ENCODE assay signal across 23 mouse cellular contexts in genomic region chr14:123163842-123164241, GRCm38 (mm10).
DNase-seq lines count a peak whose midpoint lies in the region; ATAC-seq and TF ChIP-seq lines count a peak whose summit lies in the region.
"Had no signal": no experiment of that assay in that cellular context is flagged by ENCODE, and none has a peak within 500 bp of the region (broad histone marks: within the 10 kb centered on the region; RNA-seq: fewer than 3 reads in every experiment).

No protein-coding gene starts in this region.

- H3K27me3 ChIP-seq in midbrain, embryonic 14.5 days (ENCODE audit: control insufficient read depth, insufficient read depth, low read length) = no peaks in the 10 kb centered on the region
- no peaks in the 10 kb centered on the region for H3K27me3 ChIP-seq in midbrain, embryonic 11.5 days (ENCODE audit: control insufficient read depth, insufficient read depth, low read length)
- no peaks in the 10 kb centered on the region for H3K27me3 ChIP-seq in midbrain, embryonic 15.5 days (replicated peaks)
- H3K27me3 ChIP-seq in midbrain, postnatal 0 days (ENCODE audit: insufficient read depth, low read length) = no peaks in the 10 kb centered on the region
- no peaks in the 10 kb centered on the region for H3K27me3 ChIP-seq in midbrain, embryonic 16.5 days (ENCODE audit: control insufficient read depth, insufficient read depth, low read depth, low read length)
- H3K27me3 ChIP-seq in midbrain, embryonic 10.5 days (ENCODE audit: low read depth, poor library complexity, severe bottlenecking) = no peaks in the 10 kb centered on the region
- no peaks in the 10 kb centered on the region for H3K27me3 ChIP-seq in kidney, embryonic 14.5 days (ENCODE audit: control insufficient read depth, insufficient read depth, low read length)
- H3K27me3 ChIP-seq: CH12.LX had no signal

- no peak for TF ChIP-seq CTCF in midbrain, postnatal 0 days (IDR thresholded peaks at IDR 0.05)
- TF ChIP-seq CTCF in brain, embryonic 14.5 days (IDR thresholded peaks at IDR 0.05; ENCODE audit: borderline replicate concordance, extremely low read depth, insufficient read depth, insufficient read length) = no peak

- H3K27ac ChIP-seq in midbrain, embryonic 14.5 days (replicated peaks; ENCODE audit: low read depth, low read length) = no peak overlapping the region
- H3K27ac ChIP-seq in midbrain, embryonic 11.5 days (ENCODE audit: low read depth, low read length) = no peak overlapping the region
- no peak overlapping the region for H3K27ac ChIP-seq in midbrain, embryonic 15.5 days
- no peak overlapping the region for H3K27ac ChIP-seq in midbrain, postnatal 0 days (ENCODE audit: low read depth, low read length)
- H3K27ac ChIP-seq in midbrain, embryonic 16.5 days (ENCODE audit: low read length) = no peak overlapping the region
- no peak overlapping the region for H3K27ac ChIP-seq in midbrain, embryonic 10.5 days (replicated peaks)
- H3K27ac ChIP-seq in kidney, embryonic 14.5 days (ENCODE audit: low read depth, low read length) = no peak overlapping the region

- 48% methylated on average over 4 of the region's 4 CpGs for WGBS in midbrain, embryonic 14.5 days
- WGBS in midbrain, embryonic 11.5 days = 63% methylated on average over 4 of the region's 4 CpGs
- WGBS in midbrain, embryonic 15.5 days = 48% methylated on average over 4 of the region's 4 CpGs
- 42% methylated on average over 4 of the region's 4 CpGs for WGBS in midbrain, postnatal 0 days
- 41% methylated on average over 4 of the region's 4 CpGs for WGBS in midbrain, embryonic 16.5 days
- WGBS in midbrain, embryonic 10.5 days = 87% methylated on average over 4 of the region's 4 CpGs
- 71% methylated on average over 4 of the region's 4 CpGs for WGBS in kidney, embryonic 14.5 days

- H3K4me3 ChIP-seq in midbrain, embryonic 14.5 days (replicated peaks; ENCODE audit: low read depth, low read length) = no peak overlapping the region
- H3K4me3 ChIP-seq in midbrain, embryonic 11.5 days (ENCODE audit: low read depth, low read length) = no peak overlapping the region
- H3K4me3 ChIP-seq in midbrain, embryonic 15.5 days = no peak overlapping the region
- no peak overlapping the region for H3K4me3 ChIP-seq in midbrain, postnatal 0 days (ENCODE audit: low read depth, low read length)
- H3K4me3 ChIP-seq in midbrain, embryonic 16.5 days (ENCODE audit: low read depth, low read length) = no peak overlapping the region
- H3K4me3 ChIP-seq in midbrain, embryonic 10.5 days = no peak overlapping the region
- H3K4me3 ChIP-seq in kidney, embryonic 14.5 days (ENCODE audit: low read length) = no peak overlapping the region

- no peaks in the 10 kb centered on the region for H3K4me1 ChIP-seq in midbrain, embryonic 14.5 days (ENCODE audit: control insufficient read depth, insufficient read depth, low read length)
- H3K4me1 ChIP-seq in midbrain, embryonic 11.5 days (ENCODE audit: control insufficient read depth, insufficient read depth, low read length) = no peaks in the 10 kb centered on the region
- no peaks in the 10 kb centered on the region; the same call in 1 of the 2 replicates for H3K4me1 ChIP-seq in midbrain, embryonic 15.5 days
- H3K4me1 ChIP-seq in midbrain, postnatal 0 days (ENCODE audit: insufficient read depth, low read length) = no peaks in the 10 kb centered on the region
- 0 out of 2 replicates have a peak, but pooled peaks cover 3% of the 10 kb centered on the region for H3K4me1 ChIP-seq in midbrain, embryonic 16.5 days (ENCODE audit: control insufficient read depth, insufficient read depth, low read length)
- H3K4me1 ChIP-seq in midbrain, embryonic 10.5 days = no peaks in the 10 kb centered on the region
- H3K4me1 ChIP-seq in kidney, embryonic 14.5 days (ENCODE audit: control insufficient read depth, insufficient read depth, low read length) = no peaks in the 10 kb centered on the region

- peak; percentile 12 for DNase-seq in midbrain, embryonic 14.5 days
- DNase-seq in midbrain, embryonic 11.5 days (ENCODE audit: low spot score, missing footprints) = no peak
- DNase-seq in midbrain, postnatal 0 days (ENCODE audit: low spot score) = no peak
- no peak for DNase-seq in midbrain, embryonic 10.5 days (ENCODE audit: low spot score)
- DNase-seq in brain, embryonic 14.5 days (ENCODE audit: low read depth) = peak; percentile 29
- DNase-seq: adrenal gland, adult 2 months; adrenal gland, adult 8-10 months; adrenal gland, postnatal 10 days; adrenal gland, postnatal 14 days; adrenal gland, postnatal 25 days; adrenal gland, postnatal 36 days; B cell, adult 2 months; cerebellum, adult 11 months; cerebellum, adult 11-12 months; cerebellum, adult 18-20 months had no signal

- H3K36me3 ChIP-seq in midbrain, embryonic 14.5 days (ENCODE audit: control insufficient read depth, insufficient read depth, low read length) = no peaks in the 10 kb centered on the region
- no peaks in the 10 kb centered on the region for H3K36me3 ChIP-seq in midbrain, embryonic 11.5 days (ENCODE audit: control insufficient read depth, insufficient read depth, low read length)
- no peaks in the 10 kb centered on the region for H3K36me3 ChIP-seq in midbrain, embryonic 15.5 days (replicated peaks)
- H3K36me3 ChIP-seq in midbrain, postnatal 0 days (ENCODE audit: insufficient read depth, low read length) = no peaks in the 10 kb centered on the region
- H3K36me3 ChIP-seq in midbrain, embryonic 16.5 days (ENCODE audit: control insufficient read depth, insufficient read depth, low read length) = no peaks in the 10 kb centered on the region
- no peaks in the 10 kb centered on the region for H3K36me3 ChIP-seq in midbrain, embryonic 10.5 days
- H3K36me3 ChIP-seq in kidney, embryonic 14.5 days (ENCODE audit: control insufficient read depth, insufficient read depth, low read length) = no peaks in the 10 kb centered on the region
- H3K36me3 ChIP-seq: G1E had no signal

- TF ChIP-seq POLR2A in brain, embryonic 14.5 days (IDR thresholded peaks at IDR 0.05; ENCODE audit: borderline replicate concordance, extremely low read depth, insufficient read depth, insufficient read length, poor library complexity, severe bottlenecking) = no peak

- no peak overlapping the region for H3K4me2 ChIP-seq in midbrain, embryonic 14.5 days (ENCODE audit: low read length)
- no peak overlapping the region for H3K4me2 ChIP-seq in midbrain, embryonic 11.5 days
- no peak overlapping the region for H3K4me2 ChIP-seq in midbrain, embryonic 15.5 days
- H3K4me2 ChIP-seq in midbrain, postnatal 0 days (ENCODE audit: low read depth, low read length, poor library complexity, severe bottlenecking) = no peak overlapping the region
- H3K4me2 ChIP-seq in midbrain, embryonic 16.5 days (ENCODE audit: low read length) = no peak overlapping the region
- H3K4me2 ChIP-seq in kidney, embryonic 14.5 days (replicated peaks; ENCODE audit: low read depth, low read length) = no peak overlapping the region

- no peaks in the 10 kb centered on the region for H3K9me3 ChIP-seq in midbrain, embryonic 14.5 days (ENCODE audit: control insufficient read depth, low read length)
- no peaks in the 10 kb centered on the region for H3K9me3 ChIP-seq in midbrain, embryonic 11.5 days (ENCODE audit: control insufficient read depth, low read length)
- no peaks in the 10 kb centered on the region for H3K9me3 ChIP-seq in midbrain, embryonic 15.5 days
- no peaks in the 10 kb centered on the region for H3K9me3 ChIP-seq in midbrain, postnatal 0 days (ENCODE audit: low read length)
- H3K9me3 ChIP-seq in midbrain, embryonic 16.5 days (replicated peaks; ENCODE audit: control insufficient read depth, low read length, poor library complexity, severe bottlenecking) = no peaks in the 10 kb centered on the region
- no peaks in the 10 kb centered on the region for H3K9me3 ChIP-seq in midbrain, embryonic 10.5 days (replicated peaks)
- no peaks in the 10 kb centered on the region for H3K9me3 ChIP-seq in kidney, embryonic 14.5 days (ENCODE audit: control insufficient read depth, low read length)
- H3K9me3 ChIP-seq: G1E had no signal

- no peak overlapping the region for H3K9ac ChIP-seq in midbrain, embryonic 14.5 days (replicated peaks; ENCODE audit: low read length)
- no peak overlapping the region for H3K9ac ChIP-seq in midbrain, embryonic 11.5 days (ENCODE audit: low read length)
- H3K9ac ChIP-seq in midbrain, embryonic 15.5 days = no peak overlapping the region
- H3K9ac ChIP-seq in midbrain, postnatal 0 days (replicated peaks; ENCODE audit: low read length, poor library complexity, severe bottlenecking) = no peak overlapping the region
- H3K9ac ChIP-seq in midbrain, embryonic 16.5 days (ENCODE audit: low read depth, low read length) = no peak overlapping the region
- no peak overlapping the region for H3K9ac ChIP-seq in kidney, embryonic 14.5 days (ENCODE audit: low read depth, low read length)

- no peak for ATAC-seq in midbrain, embryonic 14.5 days (ENCODE audit: low FRiP score, low TSS enrichment)
- ATAC-seq in midbrain, embryonic 11.5 days (ENCODE audit: low FRiP score) = no peak
- peak; percentile 84 for ATAC-seq in midbrain, embryonic 15.5 days (replicated peaks)
- no peak for ATAC-seq in midbrain, postnatal 0 days (ENCODE audit: low FRiP score)
- ATAC-seq in midbrain, embryonic 16.5 days = peak; percentile 76; the same call in 1 of the 2 replicates
- no peak for ATAC-seq in kidney, embryonic 14.5 days (ENCODE audit: low FRiP score, low TSS enrichment)
- ATAC-seq: activated CD4-positive, CD25-positive, alpha-beta regulatory T cell, adult 4 months; CD4-positive, CD25-positive, alpha-beta regulatory T cell, adult 4 months; Patski had no signal

Comparison
In these comparisons a context has a peak if more than half of its experiments do, and no peak if none do; other contexts are left out.
1. ATAC-seq: peak in midbrain, embryonic 15.5 days (single experiment) and midbrain, embryonic 16.5 days (single experiment); none in midbrain, embryonic 14.5 days (single experiment), midbrain, embryonic 11.5 days (single experiment), midbrain, postnatal 0 days (single experiment) and kidney, embryonic 14.5 days (single experiment).
2. DNase-seq: peak in midbrain, embryonic 14.5 days (single experiment) and brain, embryonic 14.5 days (single experiment); none in midbrain, embryonic 11.5 days (single experiment), midbrain, postnatal 0 days (single experiment) and midbrain, embryonic 10.5 days (single experiment).